Mouse (Mus musculus) cerebral cortex, adult 2 months (tissue): ENCODE measurements around the gene Wnt7b.

ENCODE experiments used
- WGBS: fragments of 180-500 bp; shearing (Covaris S2); methylation state at CpG from one replicate; pipeline ENCODE4 v1.1.7; 2018; 5-methylcytosine and 5-hydroxymethylcytosine counted together

Wnt7b gene

DNA sequence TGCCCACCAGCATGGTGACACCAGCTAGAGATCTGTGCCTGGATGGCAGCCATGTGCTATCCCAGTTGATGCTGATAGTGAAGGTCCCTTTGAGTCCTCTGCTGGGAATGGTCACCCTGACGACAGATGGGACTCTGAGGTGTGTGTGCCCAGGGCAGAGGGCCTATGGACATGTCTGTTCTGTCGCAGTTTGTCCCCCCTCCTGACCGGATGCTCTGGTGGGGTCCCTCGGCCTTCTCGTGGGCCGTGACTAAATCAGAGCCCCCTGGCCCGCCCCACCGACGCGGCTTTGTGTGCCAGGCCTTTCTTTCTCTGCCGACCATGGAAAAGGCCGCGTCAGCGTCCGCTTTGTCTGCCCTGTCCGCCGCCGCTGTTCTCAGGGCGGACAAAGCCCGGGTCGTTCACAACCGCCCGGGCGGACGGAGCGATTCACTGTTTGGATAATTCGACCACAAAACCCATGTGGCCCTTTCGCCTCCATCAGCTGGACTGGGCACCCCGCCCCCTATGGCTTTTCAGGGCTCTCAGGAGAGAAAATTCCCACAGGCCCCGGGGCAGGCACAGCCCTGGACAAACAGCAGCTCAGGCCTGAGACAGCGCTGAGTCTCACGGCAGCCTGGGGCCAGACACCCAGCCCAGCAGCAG is 74.8 kb downstream of the Wnt7b start:
- WGBS, result 71% methylated on average over 32 of the region's 32 CpGs

DNA sequence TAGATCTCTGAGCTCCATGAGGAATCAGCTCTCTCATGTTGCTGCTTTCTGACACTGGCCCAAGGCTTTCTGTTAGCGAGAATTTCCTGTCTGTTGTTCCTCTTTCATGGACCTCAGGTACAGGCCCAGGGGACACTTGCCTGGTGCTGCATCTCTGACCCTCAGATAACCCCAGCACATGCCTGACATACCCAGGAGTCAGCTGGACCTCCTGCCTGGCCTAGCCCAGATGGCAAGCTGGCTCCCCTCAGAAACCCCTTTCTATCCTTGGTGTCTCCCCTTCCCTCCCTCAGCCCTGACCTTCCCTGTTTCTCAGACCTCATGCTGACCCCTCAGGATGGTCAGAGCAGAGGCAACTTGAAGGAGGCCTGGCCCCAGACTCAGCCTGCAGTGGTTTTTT is 75.6 kb downstream of the Wnt7b start:
- WGBS, result 89% methylated on average over 1 of the region's 1 CpGs

DNA sequence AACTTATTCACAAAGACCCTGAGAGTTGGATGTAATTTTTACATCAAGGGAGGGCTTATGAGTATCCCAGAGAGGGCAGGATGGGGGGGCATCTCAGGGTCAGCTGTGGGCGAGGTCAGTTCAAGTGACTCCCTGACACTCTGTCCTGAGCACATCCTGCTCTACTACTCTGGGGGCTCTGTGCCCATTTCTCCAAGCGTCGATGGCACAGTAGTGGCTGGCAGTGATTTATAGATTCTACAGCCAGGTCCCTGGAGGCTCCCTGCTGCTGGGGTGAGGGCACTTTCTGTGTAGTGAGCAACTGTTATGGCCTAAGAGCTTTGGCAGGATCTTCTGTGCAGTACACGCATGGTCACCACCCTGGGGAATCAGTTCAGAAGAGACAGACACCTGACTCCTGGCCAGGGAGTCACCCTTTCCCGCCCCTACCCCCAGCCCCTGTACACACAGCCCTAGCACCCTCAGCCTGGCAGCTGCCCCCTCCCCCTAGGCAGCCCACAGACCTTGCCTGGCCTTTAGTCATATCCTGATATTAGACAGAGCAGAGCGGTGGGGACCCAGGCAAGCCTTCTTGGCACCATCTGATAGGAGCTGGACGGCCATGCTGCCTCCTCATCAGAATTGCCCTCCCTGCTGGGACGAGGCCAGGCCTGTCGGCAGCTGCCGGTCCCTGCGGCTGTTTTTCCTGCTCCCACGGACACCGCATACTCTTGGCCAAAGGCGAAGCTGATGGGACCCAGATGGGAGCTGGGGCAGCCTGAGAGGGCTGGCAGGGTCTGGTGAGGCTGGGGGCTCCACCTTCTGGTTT is 77.0 kb downstream of the Wnt7b start:
- WGBS, result 52% methylated on average over 14 of the region's 14 CpGs

DNA sequence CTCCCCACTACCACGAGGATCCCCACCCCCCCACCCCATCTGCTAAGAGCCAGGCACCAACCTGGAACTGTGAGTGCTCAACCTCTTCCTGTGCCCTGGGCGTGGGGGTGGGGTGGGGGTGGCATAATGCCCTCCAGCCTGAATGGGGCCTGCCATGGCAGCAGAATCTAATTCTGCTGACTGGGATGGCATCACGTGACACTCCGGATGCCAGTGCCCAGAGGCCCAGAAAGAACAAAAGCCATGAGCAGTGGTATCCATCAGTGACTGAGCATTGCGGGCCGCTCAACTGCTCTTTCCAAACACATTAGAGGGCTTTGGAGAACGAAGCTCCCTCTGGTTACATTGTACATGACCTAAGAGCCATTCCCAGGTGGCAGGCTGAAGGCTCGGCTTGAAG is 79.1 kb downstream of the Wnt7b start, which contains the start of gene 7530416G11Rik:
Gene 7530416G11Rik, minus strand, starts transcription at position 101 of the 400 bp plus-strand sequence.
- 76% methylated on average over 8 of the region's 8 CpGs for WGBS

DNA sequence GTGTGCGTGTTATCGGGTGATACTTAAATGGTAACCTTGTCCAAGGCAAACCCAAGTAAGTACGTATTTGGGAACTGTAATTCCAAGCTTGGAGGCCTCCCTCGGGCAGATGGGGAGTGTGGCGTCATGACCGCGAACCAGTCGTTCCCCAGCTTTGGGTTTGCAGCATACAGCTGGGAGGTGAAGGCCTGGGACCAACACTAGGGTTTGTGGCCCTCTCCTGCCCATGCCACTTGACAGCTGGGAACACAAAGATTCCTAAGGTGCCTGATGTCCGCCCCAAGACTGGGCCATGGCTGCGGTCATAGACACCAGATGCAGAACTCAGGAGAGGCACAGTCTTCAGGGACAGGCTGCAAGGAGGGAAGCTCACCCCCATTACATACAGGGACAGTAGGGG is 82.0 kb downstream of the Wnt7b start:
- 93% methylated on average over 10 of the region's 10 CpGs for WGBS

DNA sequence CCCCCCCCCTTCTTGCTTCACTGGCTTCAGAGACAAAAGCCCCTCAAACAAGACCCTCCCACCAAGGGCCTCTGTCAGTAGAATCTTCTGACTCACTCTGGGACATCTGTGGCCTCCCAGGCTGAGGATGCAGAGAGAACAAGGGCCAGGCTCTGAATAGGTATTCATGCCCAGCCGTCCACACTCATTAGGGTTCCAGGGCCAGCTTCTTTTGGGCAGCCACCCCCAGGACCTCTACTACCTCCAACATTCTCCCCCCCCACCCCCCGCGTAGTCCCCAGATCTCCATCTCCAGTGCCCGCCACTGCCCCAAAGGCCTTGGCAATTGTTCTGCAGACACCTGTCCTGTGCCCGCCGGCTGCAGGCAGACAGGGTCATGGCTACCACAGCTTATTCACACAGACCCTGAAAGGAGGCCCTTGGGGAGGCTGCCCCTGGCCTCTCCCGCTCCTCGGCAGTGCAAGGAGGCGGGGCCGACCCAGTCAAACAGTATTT is 84.2 kb downstream of the Wnt7b start:
- 53% methylated on average over 10 of the region's 10 CpGs for WGBS

DNA sequence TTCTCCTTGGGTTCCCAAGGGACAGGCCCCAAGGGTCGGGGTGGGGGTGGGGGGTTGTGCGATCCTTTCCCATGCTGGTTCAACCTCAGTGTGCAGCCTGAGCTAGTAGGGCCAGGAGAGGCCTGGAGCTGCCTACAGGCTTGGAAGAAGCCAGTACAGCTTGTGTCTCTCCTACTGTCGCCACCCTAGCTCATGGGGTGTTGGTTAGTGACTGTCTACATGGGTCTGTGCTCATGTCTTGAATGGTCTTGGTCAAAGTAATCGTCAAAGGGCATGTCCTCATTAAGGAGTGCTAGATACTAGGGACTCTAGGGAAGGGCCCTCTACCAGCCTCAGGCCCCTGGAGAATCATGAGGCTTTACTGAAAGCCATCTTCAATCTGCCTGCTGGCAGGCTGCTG is 84.7 kb downstream of the Wnt7b start:
- WGBS, result 88% methylated on average over 4 of the region's 4 CpGs

DNA sequence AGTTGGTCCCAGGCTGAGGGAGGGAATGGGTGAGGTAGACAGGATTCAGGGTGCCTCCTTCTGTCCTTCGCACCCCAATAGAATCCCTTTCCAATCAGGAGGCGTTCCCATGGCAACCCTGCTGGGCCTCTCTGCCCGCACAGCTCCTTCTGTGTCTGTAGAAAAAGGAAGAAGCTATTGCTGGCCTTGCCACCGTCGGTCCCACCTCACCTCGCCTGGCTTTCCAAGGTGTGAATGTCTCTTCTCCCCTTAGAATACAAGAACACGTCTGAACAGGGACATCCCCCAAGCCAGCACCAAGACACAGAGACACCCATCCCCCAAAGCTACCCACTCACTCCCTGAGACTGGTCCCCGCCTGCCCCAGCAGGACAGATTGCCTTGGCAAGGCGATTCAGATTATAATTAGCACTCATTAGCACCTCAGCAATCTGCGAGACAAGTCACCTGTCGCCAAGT is 88.1 kb downstream of the Wnt7b start:
- WGBS, result 19% methylated on average over 11 of the region's 11 CpGs

DNA sequence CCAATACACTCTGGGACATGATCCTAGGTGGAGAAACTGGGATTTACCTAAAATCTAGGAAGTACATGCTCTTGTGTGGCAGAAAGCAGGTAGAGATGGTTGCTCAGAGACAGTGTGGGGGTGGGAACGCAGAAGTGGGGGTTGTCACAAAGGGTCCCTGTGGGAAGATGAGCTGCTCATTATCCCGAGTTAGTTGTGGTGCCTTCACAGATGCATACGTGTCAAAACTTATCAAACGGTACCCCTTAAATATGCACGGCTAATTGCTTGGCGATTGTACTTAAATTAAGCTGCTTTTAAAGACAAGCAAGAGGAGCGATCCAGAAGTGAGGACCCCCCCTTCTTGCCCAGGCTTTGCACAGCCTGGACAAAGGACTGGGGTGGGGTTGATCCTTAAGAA is 92.5 kb downstream of the Wnt7b start:
- WGBS, result 39% methylated on average over 7 of the region's 7 CpGs

DNA sequence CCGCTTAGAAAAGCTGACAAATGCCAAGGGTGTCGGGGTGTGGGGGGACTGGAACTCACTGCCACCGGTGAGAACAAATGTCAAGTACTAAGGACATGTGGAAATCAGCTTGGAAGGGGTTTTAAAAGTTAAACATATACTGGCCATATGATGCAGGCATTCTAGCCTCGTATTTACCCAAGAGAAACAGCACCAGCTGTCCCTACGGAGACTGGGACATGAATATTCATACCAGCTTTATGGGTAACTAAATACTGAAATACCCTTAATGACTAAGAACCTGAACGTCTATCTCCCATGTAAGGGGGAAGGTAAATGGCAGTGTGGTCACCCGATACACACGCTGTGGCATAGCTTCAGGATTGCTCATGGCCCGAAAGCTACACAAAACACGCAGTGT is 93.4 kb downstream of the Wnt7b start:
- 60% methylated on average over 10 of the region's 10 CpGs for WGBS
